Mouse (Mus musculus) thymus, postnatal 4 days (tissue): Measurements from ENCODE around the gene Bax.
"Not testable (repeated sequence)": the region's sequence is repeated elsewhere in the genome, so short reads cannot be mapped to it uniquely, and the experiment has no call there.

ENCODE experiments used
- DNase-seq: peaks from one replicate; pipeline ENCODE4 v3.0.0; 2021

Gene Bax

GRCm38 (mm10) chr7:45466283-45467089 lies at the start of gene Bax:
Gene Bax (minus strand): TSS chr7:45466898.
- DNase-seq: peak; percentile 96

- peak; percentile 43 for DNase-seq
Observed at GRCm38 (mm10) chr7:45515436-45515835, 48.7 kb upstream of the Bax start.

- DNase-seq: no peak
Observed at GRCm38 (mm10) chr7:45514411-45514810, 47.7 kb upstream of the Bax start.

- DNase-seq: peak; percentile 94
Observed at GRCm38 (mm10) chr7:45509912-45510787, 43.5 kb upstream of the Bax start, which contains the start of gene Nucb1. Gene Nucb1 (minus strand): TSS chr7:45510406.

- DNase-seq: peak; percentile 50
Observed at GRCm38 (mm10) chr7:45509181-45509882, 42.6 kb upstream of the Bax start.

GRCm38 (mm10) chr7:45508561-45508960 lies 41.9 kb upstream of the Bax start:
- DNase-seq: no peak

GRCm38 (mm10) chr7:45507583-45507982 lies 40.9 kb upstream of the Bax start:
- DNase-seq: no peak

GRCm38 (mm10) chr7:45498427-45498826 lies 31.7 kb upstream of the Bax start:
- no peak for DNase-seq

GRCm38 (mm10) chr7:45494548-45494947 lies 27.9 kb upstream of the Bax start:
- DNase-seq: no peak

- DNase-seq: no peak
Observed at GRCm38 (mm10) chr7:45492951-45493350, 26.3 kb upstream of the Bax start.

GRCm38 (mm10) chr7:45492225-45492844 lies 25.6 kb upstream of the Bax start:
- DNase-seq: no peak

- DNase-seq: no peak
Observed at GRCm38 (mm10) chr7:45491264-45491663, 24.6 kb upstream of the Bax start.

- DNase-seq: no peak
Observed at GRCm38 (mm10) chr7:45490822-45491221, 24.1 kb upstream of the Bax start.

GRCm38 (mm10) chr7:45489578-45489977 lies 22.9 kb upstream of the Bax start:
- no peak for DNase-seq

- DNase-seq: peak; percentile 60
Observed at GRCm38 (mm10) chr7:45488293-45489204, 21.9 kb upstream of the Bax start, which contains the start of gene Dhdh. Gene Dhdh (minus strand): TSS chr7:45488805.

- DNase-seq: no peak
Observed at GRCm38 (mm10) chr7:45487861-45488292, 21.2 kb upstream of the Bax start.

GRCm38 (mm10) chr7:45486761-45487415 lies 20.2 kb upstream of the Bax start, which contains the start of gene Gm45808:
Gene Gm45808 (minus strand): TSS chr7:45486811.
- no peak for DNase-seq

GRCm38 (mm10) chr7:45486158-45486557 lies 19.5 kb upstream of the Bax start:
- DNase-seq: no peak

GRCm38 (mm10) chr7:45484985-45485384 lies 18.3 kb upstream of the Bax start:
- not testable (repeated sequence) for DNase-seq

- DNase-seq: no peak
Observed at GRCm38 (mm10) chr7:45482166-45482565, 15.5 kb upstream of the Bax start.
